Mouse (Mus musculus): ENCODE measurements around the gene Miox. TPM values are rescaled to one million over a fixed set of nuclear protein-coding genes. Genes with fewer than 3 reads are reported as not detected.

Gene Miox
- polyA plus RNA-seq, 1 experiment = not detected

DNA sequence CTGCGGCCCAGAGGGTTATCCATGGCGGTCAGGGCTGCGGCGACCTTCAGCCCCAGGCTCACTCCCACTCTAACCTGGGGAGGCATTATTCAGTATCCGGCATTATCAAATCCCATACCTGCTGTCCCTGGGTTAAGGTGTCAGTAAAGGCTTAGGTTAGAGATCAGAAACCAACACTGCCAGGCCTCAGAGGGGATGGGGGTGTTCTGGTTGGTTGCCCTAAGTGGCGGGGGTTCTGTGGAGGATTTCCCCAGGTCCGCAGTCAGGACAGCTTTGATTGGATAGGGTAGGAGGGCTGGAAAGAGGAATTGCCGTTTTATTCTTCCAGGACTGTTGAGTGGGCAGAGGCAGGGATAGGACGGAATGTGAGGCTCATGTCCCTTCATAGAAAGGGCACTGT, 40.1 kb downstream of the Miox start:
- H3K27ac ChIP-seq (ENCODE audit: insufficient read depth, low read length) = no peak overlapping the region
- no peaks in the 10 kb centered on the region; the same call in 1 of the 2 replicates for H3K4me1 ChIP-seq (ENCODE audit: control insufficient read depth, insufficient read depth, low read length)
- peak overlapping the region; percentile 54 for H3K4me3 ChIP-seq (ENCODE audit: insufficient read depth, low read length)
- TF ChIP-seq POLR2A (IDR thresholded peaks at IDR 0.05; ENCODE audit: low read depth, low read length) = no peak
- no peak for TF ChIP-seq CTCF (IDR thresholded peaks at IDR 0.05; ENCODE audit: borderline replicate concordance, insufficient read depth, low read length)

GRCm38 (mm10) chr15:89374801-89375534, 40.8 kb downstream of the Miox start:
- H3K27ac ChIP-seq (ENCODE audit: insufficient read depth, low read length) = no peak overlapping the region
- H3K4me1 ChIP-seq (ENCODE audit: control insufficient read depth, insufficient read depth, low read length) = no peaks in the 10 kb centered on the region; the same call in 1 of the 2 replicates
- no peak overlapping the region for H3K4me3 ChIP-seq (ENCODE audit: insufficient read depth, low read length)
- TF ChIP-seq CTCF (IDR thresholded peaks at IDR 0.05; ENCODE audit: borderline replicate concordance, insufficient read depth, low read length) = no peak
- no peak for TF ChIP-seq POLR2A (IDR thresholded peaks at IDR 0.05; ENCODE audit: low read depth, low read length)

DNA sequence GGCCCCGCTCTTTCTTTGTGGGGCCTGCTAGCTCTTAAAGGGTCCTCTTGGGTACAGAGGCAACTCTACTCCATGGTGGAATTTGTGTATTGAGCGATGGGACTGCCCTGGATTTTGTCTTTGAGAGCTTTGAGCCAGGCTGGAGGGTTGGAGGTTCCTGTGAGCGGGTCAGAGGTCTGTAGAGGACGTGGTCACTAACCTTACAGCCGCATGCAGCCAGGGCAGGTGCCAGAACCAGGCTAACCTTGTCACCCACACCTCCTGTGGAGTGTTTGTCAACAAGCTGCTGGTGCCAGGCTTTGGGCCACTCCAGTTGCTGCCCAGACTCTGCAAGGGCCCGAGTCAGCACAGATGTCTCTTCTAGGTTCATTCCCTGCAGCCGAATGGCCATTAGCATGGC, 41.8 kb downstream of the Miox start:
- H3K4me1 ChIP-seq (ENCODE audit: control insufficient read depth, insufficient read depth, low read length) = no peaks in the 10 kb centered on the region; the same call in 1 of the 2 replicates
- no peak overlapping the region for H3K27ac ChIP-seq (ENCODE audit: insufficient read depth, low read length)
- TF ChIP-seq POLR2A (IDR thresholded peaks at IDR 0.05; ENCODE audit: low read depth, low read length) (no peak), CTCF (IDR thresholded peaks at IDR 0.05; ENCODE audit: borderline replicate concordance, insufficient read depth, low read length) (no peak)
- H3K4me3 ChIP-seq (ENCODE audit: insufficient read depth, low read length) = no peak overlapping the region

GRCm38 (mm10) chr15:89376957-89377356, 42.8 kb downstream of the Miox start, which contains the start of gene Tymp:
Gene Tymp (minus strand): TSS chr15:89377039.
- Histone ChIP-seq H3K4me3 (ENCODE audit: insufficient read depth, low read length) (no peak within 1 kb of the TSS), H3K27ac (ENCODE audit: insufficient read depth, low read length) (no peak within 1 kb of the TSS), H3K4me1 (ENCODE audit: control insufficient read depth, insufficient read depth, low read length) (no peaks in the 10 kb centered on the region; the same call in 1 of the 2 replicates)
- no peak for TF ChIP-seq CTCF (IDR thresholded peaks at IDR 0.05; ENCODE audit: borderline replicate concordance, insufficient read depth, low read length)
- no peak for TF ChIP-seq POLR2A (IDR thresholded peaks at IDR 0.05; ENCODE audit: low read depth, low read length)

DNA sequence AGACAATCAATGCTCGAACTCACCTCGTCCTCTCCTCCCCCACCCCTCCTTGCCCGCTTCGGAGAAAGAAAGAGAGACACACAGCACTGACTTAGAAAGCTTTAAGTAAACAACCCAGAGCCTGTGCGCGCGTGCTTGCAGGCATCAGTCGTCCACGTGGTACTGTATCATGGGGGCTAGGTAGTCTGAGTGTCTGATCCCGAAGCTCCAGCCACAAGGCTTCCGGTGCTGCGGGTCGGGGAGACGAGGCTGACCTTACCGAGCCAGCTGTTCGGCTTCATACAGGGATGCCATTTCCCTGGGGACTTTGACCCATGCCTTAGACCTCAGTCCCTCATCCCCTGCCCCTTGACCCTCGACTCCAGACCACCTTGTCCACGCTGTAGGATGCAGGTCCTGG, 43.2 kb downstream of the Miox start:
- no peak overlapping the region for H3K4me3 ChIP-seq (ENCODE audit: insufficient read depth, low read length)
- no peaks in the 10 kb centered on the region; the same call in 1 of the 2 replicates for H3K4me1 ChIP-seq (ENCODE audit: control insufficient read depth, insufficient read depth, low read length)
- H3K27ac ChIP-seq (ENCODE audit: insufficient read depth, low read length) = no peak overlapping the region
- TF ChIP-seq CTCF (IDR thresholded peaks at IDR 0.05; ENCODE audit: borderline replicate concordance, insufficient read depth, low read length) = no peak
- TF ChIP-seq POLR2A (IDR thresholded peaks at IDR 0.05; ENCODE audit: low read depth, low read length) = no peak; the same call in 1 of the 2 replicates

DNA sequence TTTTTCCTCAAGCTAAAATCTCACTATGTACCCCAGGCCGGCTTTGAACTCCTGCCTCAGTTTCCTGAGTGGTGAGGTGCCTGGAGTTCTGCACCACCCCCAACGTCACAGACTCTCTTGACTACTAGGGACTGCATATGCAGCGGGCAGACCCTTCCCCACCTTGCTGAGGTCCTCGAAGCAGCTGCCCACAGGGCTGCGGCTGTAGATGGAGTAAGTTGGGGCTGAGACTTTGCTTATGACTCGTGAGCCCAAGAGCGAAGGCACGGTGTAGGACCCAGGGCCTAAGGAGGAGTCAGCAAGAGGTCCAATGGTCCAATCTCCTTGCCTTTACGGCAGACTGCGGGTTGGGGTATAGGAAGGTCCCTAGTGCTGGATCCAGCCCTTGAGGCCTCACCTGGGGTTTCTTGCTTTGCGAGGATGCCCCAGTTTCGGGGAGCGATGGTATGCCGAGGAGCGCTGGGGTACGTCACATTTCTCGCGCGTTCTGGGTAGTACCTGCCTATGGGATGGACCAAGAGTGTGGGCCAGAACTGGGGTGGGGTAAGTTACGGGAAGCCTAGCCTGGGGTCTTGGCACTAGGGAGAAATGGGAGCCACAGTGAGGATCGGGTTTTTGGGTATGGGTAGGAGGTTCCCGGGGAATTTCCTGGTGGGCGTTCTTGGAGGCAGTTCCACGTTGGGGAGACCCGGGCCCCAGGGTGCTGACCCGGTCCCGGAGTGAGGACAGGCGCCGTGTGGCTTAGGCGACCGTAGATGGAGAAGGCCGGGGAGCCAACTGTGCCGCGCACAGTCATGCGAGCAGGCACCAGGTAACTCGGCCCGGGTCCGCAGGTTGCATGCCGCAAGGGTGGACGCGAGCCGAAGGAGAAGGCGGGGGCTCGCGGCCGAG, 44.0 kb downstream of the Miox start:
- no peaks in the 10 kb centered on the region; the same call in 1 of the 2 replicates for H3K4me1 ChIP-seq (ENCODE audit: control insufficient read depth, insufficient read depth, low read length)
- H3K4me3 ChIP-seq (ENCODE audit: insufficient read depth, low read length) = peak overlapping the region; percentile 19; the same call in 1 of the 2 replicates
- TF ChIP-seq POLR2A (IDR thresholded peaks at IDR 0.05; ENCODE audit: low read depth, low read length) = no peak
- no peak overlapping the region for H3K27ac ChIP-seq (ENCODE audit: insufficient read depth, low read length)

DNA sequence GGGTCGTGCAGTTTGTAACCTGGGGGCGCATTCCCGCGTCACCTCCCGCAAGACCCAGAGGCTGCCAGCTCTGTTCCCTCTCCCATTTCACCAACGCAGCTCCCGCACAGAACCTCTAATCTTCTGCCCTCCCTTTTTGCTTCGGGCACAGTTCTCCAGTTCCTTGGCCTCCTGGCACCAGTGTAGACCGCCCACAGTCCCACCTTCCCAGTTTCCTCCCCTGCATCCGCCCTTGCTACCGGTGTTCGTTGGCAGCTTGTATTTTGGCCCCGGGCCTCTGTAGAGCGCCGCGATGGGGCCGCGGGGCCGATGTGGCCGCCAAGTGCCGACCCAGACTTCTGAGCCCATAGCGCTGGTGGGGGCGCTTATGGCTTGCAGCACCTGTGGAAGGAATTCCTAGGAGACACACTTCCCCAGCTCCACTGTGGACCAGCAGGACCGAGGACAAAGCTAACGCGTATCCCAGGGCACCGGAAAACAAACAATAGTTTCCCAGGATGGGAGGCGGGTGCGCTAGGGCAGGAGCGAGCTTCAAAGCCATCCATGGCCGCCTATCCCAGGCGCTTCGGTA, 44.7 kb downstream of the Miox start, which contains the start of gene Odf3b:
Odf3b (minus strand) TSS at position 452 of the 571 bp plus-strand sequence.
- no peak within 1 kb of the TSS for H3K27ac ChIP-seq (ENCODE audit: insufficient read depth, low read length)
- no peak for TF ChIP-seq POLR2A (IDR thresholded peaks at IDR 0.05; ENCODE audit: low read depth, low read length)
- TF ChIP-seq CTCF (IDR thresholded peaks at IDR 0.05; ENCODE audit: borderline replicate concordance, insufficient read depth, low read length) = no peak

GRCm38 (mm10) chr15:89379429-89379828, 45.2 kb downstream of the Miox start:
- H3K4me3 ChIP-seq (ENCODE audit: insufficient read depth, low read length) = no peak overlapping the region
- no peak overlapping the region for H3K27ac ChIP-seq (ENCODE audit: insufficient read depth, low read length)
- TF ChIP-seq CTCF (IDR thresholded peaks at IDR 0.05; ENCODE audit: borderline replicate concordance, insufficient read depth, low read length) (no peak), POLR2A (IDR thresholded peaks at IDR 0.05; ENCODE audit: low read depth, low read length) (no peak)
- no peaks in the 10 kb centered on the region; the same call in 1 of the 2 replicates for H3K4me1 ChIP-seq (ENCODE audit: control insufficient read depth, insufficient read depth, low read length)

More for the DNA sequence above, 44.7 kb downstream of the Miox start, which contains the start of gene Odf3b:
- H3K4me1 ChIP-seq (ENCODE audit: control insufficient read depth, insufficient read depth, low read length) = no peaks in the 10 kb centered on the region; the same call in 1 of the 2 replicates
- H3K4me3 ChIP-seq (ENCODE audit: insufficient read depth, low read length) = peak within 1 kb of the TSS; percentile 19

GRCm38 (mm10) chr15:89384617-89385016, 50.4 kb downstream of the Miox start, which contains the start of gene Klhdc7b:
Gene Klhdc7b (plus strand): TSS chr15:89384917.
- TF ChIP-seq POLR2A (IDR thresholded peaks at IDR 0.05; ENCODE audit: low read depth, low read length) = no peak
- TF ChIP-seq CTCF (IDR thresholded peaks at IDR 0.05; ENCODE audit: borderline replicate concordance, insufficient read depth, low read length) = no peak
- no peaks in the 10 kb centered on the region for H3K4me1 ChIP-seq (ENCODE audit: control insufficient read depth, insufficient read depth, low read length)
- no peak within 1 kb of the TSS for H3K27ac ChIP-seq (ENCODE audit: insufficient read depth, low read length)
- no peak within 1 kb of the TSS for H3K4me3 ChIP-seq (ENCODE audit: insufficient read depth, low read length)

Other genes with a start within 250 kb of the Miox start
- gene Selenoo, start 245.3 kb upstream of the Miox start, polyA plus RNA-seq (2011; ENCODE audit: insufficient read length, low read depth, missing spikeins) = 14.5 and 17.6 TPM in 2 replicates
- 13.5 and 14.2 TPM in 2 replicates for gene Tubgcp6, start 211.3 kb upstream of the Miox start, polyA plus RNA-seq (2011; ENCODE audit: insufficient read length, low read depth, missing spikeins)
- 6.4 and 7.2 TPM in 2 replicates for gene Hdac10, start 205.7 kb upstream of the Miox start, polyA plus RNA-seq (2011; ENCODE audit: insufficient read length, low read depth, missing spikeins)
- gene Mapk12, start 193.7 kb upstream of the Miox start, polyA plus RNA-seq (2011; ENCODE audit: insufficient read length, low read depth, missing spikeins) = 10.1 and 16.4 TPM in 2 replicates
- gene Mapk11, start 184.8 kb upstream of the Miox start, polyA plus RNA-seq (2011; ENCODE audit: insufficient read length, low read depth, missing spikeins) = 7.3 and 10.8 TPM in 2 replicates
- gene Plxnb2, start 153.6 kb upstream of the Miox start, polyA plus RNA-seq (2011; ENCODE audit: insufficient read length, low read depth, missing spikeins) = 194 and 237 TPM in 2 replicates
- 3.1 and 4.2 TPM in 2 replicates for gene Dennd6b, start 137.9 kb upstream of the Miox start, polyA plus RNA-seq (2011; ENCODE audit: insufficient read length, low read depth, missing spikeins)
- gene Ppp6r2, start 122.8 kb upstream of the Miox start, polyA plus RNA-seq (2011; ENCODE audit: insufficient read length, low read depth, missing spikeins) = 32.4 and 43.1 TPM in 2 replicates
- gene Sbf1, start 19.1 kb upstream of the Miox start, polyA plus RNA-seq (2011; ENCODE audit: insufficient read length, low read depth, missing spikeins) = 75.9 and 95.7 TPM in 2 replicates
- 7.7 and 8.4 TPM in 2 replicates for gene Adm2, start 11.7 kb upstream of the Miox start, polyA plus RNA-seq (2011; ENCODE audit: insufficient read length, low read depth, missing spikeins)
- gene Lmf2, start 21.3 kb downstream of the Miox start, polyA plus RNA-seq (2011; ENCODE audit: insufficient read length, low read depth, missing spikeins) = 82.5 and 83.0 TPM in 2 replicates
- 58.9 and 94.2 TPM in 2 replicates for gene Ncaph2, start 21.3 kb downstream of the Miox start, polyA plus RNA-seq (2011; ENCODE audit: insufficient read length, low read depth, missing spikeins)
- 13.8 and 14.1 TPM in 2 replicates for gene Sco2, start 39.4 kb downstream of the Miox start, polyA plus RNA-seq (2011; ENCODE audit: insufficient read length, low read depth, missing spikeins)
- not detected in 2 replicates for gene Tymp, start 42.6 kb downstream of the Miox start, polyA plus RNA-seq (2011; ENCODE audit: insufficient read length, low read depth, missing spikeins)
- gene Odf3b, start 44.9 kb downstream of the Miox start, polyA plus RNA-seq (2011; ENCODE audit: insufficient read length, low read depth, missing spikeins) = not detected in 2 replicates
- gene Klhdc7b, start 50.5 kb downstream of the Miox start, polyA plus RNA-seq (2011; ENCODE audit: insufficient read length, low read depth, missing spikeins) = not detected in 2 replicates
- not detected in 2 replicates for gene Syce3, start 76.1 kb downstream of the Miox start, polyA plus RNA-seq (2011; ENCODE audit: insufficient read length, low read depth, missing spikeins)
- gene Cpt1b, start 91.5 kb downstream of the Miox start, polyA plus RNA-seq (2011; ENCODE audit: insufficient read length, low read depth, missing spikeins) = 2.2 TPM in 1 of 2 replicates, not detected in the other
- gene C730034F03Rik, start 95.2 kb downstream of the Miox start, polyA plus RNA-seq (2011; ENCODE audit: insufficient read length, low read depth, missing spikeins) = 1.3 and 1.4 TPM in 2 replicates
- gene Gm44502, start 95.3 kb downstream of the Miox start, polyA plus RNA-seq (2011; ENCODE audit: insufficient read length, low read depth, missing spikeins) = 1.6 TPM in 1 of 2 replicates, not detected in the other
- gene Chkb, start 95.5 kb downstream of the Miox start, polyA plus RNA-seq (2011; ENCODE audit: insufficient read length, low read depth, missing spikeins) = 29.4 and 33.1 TPM in 2 replicates
- 0.49 TPM in 1 of 2 replicates, not detected in the other for gene Mapk8ip2, start 119.5 kb downstream of the Miox start, polyA plus RNA-seq (2011; ENCODE audit: insufficient read length, low read depth, missing spikeins)
- 41.6 and 42.5 TPM in 2 replicates for gene Arsa, start 143.0 kb downstream of the Miox start, polyA plus RNA-seq (2011; ENCODE audit: insufficient read length, low read depth, missing spikeins)
- 2.3 and 2.7 TPM in 2 replicates for gene Shank3, start 165.2 kb downstream of the Miox start, polyA plus RNA-seq (2011; ENCODE audit: insufficient read length, low read depth, missing spikeins)
- not detected in 2 replicates for gene Acr, start 233.9 kb downstream of the Miox start, polyA plus RNA-seq (2011; ENCODE audit: insufficient read length, low read depth, missing spikeins)